8 mouse cellular contexts compared by ENCODE assay signal in genomic region chr19:47579225-47579787, GRCm38 (mm10). TPM values are rescaled to one million over a fixed set of nuclear protein-coding genes. Genes with fewer than 3 reads are reported as not detected.
DNase-seq lines count a peak whose midpoint lies in the region; ATAC-seq and TF ChIP-seq lines count a peak whose summit lies in the region.

TSS of gene Slk (plus strand) at chr19:47579678.

- under 1% methylated on average over 71 of the region's 83 CpGs for WGBS in forebrain, embryonic 16.5 days
- WGBS in lung, adult 2 months, result 2% methylated on average over 83 of the region's 83 CpGs
- WGBS in neural tube, embryonic 15.5 days, result 0% methylated on average over 52 of the region's 83 CpGs

- no peaks in the 10 kb centered on the region for H3K9me3 ChIP-seq in MEL (replicated peaks; ENCODE audit: insufficient read depth, low read length)
- no peaks in the 10 kb centered on the region for H3K9me3 ChIP-seq in forebrain, embryonic 16.5 days (ENCODE audit: control insufficient read depth, low read length)
- no peaks in the 10 kb centered on the region for H3K9me3 ChIP-seq in neural tube, embryonic 15.5 days (replicated peaks)

- H3K79me2 ChIP-seq in MEL (ENCODE audit: control insufficient read depth, insufficient read depth, low read length, poor library complexity), result peaks cover 37% of the 10 kb centered on the region

- ATAC-seq in forebrain, embryonic 16.5 days, result peak; percentile 96
- ATAC-seq in neural tube, embryonic 15.5 days (ENCODE audit: low FRiP score), result peak; percentile 93

- no peaks in the 10 kb centered on the region for H3K27me3 ChIP-seq in MEL (ENCODE audit: control insufficient read depth in 1 of 2, insufficient read depth in 2 of 2, low read length in 2 of 2)
- no peaks in the 10 kb centered on the region for H3K27me3 ChIP-seq in forebrain, embryonic 16.5 days (replicated peaks; ENCODE audit: control insufficient read depth, insufficient read depth, low read length)
- no peaks in the 10 kb centered on the region for H3K27me3 ChIP-seq in neural tube, embryonic 15.5 days (replicated peaks)

- TF ChIP-seq RAD21 in MEL (IDR thresholded peaks at IDR 0.05; ENCODE audit: low read depth, low read length), result no peak

- peak within 1 kb of the TSS; percentile 92 for H3K4me2 ChIP-seq in forebrain, embryonic 16.5 days (ENCODE audit: low read length)
- H3K4me2 ChIP-seq in neural tube, embryonic 15.5 days, result peak within 1 kb of the TSS; percentile 86

- TF ChIP-seq POLR2A in MEL (IDR thresholded peaks at IDR 0.05; ENCODE audit: control insufficient read depth in 1 of 2, insufficient read depth in 1 of 2, low read depth in 1 of 2, low read length in 2 of 2, poor library complexity in 1 of 2), result peak; percentile 90 to 98
- peak; percentile 73; the same call in 1 of the 2 replicates for TF ChIP-seq POLR2A in lung, adult 2 months (IDR thresholded peaks at IDR 0.05; ENCODE audit: borderline replicate concordance, extremely low read depth, low read depth, low read length)

- intact Hi-C loops in heart, postnatal 25 days (cut with DNase I), result loop anchor here (1.0 kb wide), 1 partner anchor 42 kb away; the partner anchor contains the start of gene Stn1

- DNase-seq in MEL (ENCODE audit: low read depth, low spot score), result peak; percentile 91
- peak; percentile 78 to 95 for DNase-seq in cerebellum, adult 18-20 months
- peak; percentile 80 for DNase-seq in heart, postnatal 25 days (ENCODE audit: low spot score)
- DNase-seq in layer of hippocampus, adult 2 months (ENCODE audit: low spot score in 2 of 2), result peak; percentile 70 to 82
- peak; percentile 85 for DNase-seq in lung, adult 2 months
- DNase-seq in testis, postnatal 10 days (ENCODE audit: low spot score), result peak; percentile 86

- peak within 1 kb of the TSS; percentile 96 to 99 for H3K4me3 ChIP-seq in MEL (ENCODE audit: control insufficient read depth in 1 of 2, insufficient read depth in 1 of 2, low read depth in 2 of 2, low read length in 2 of 2)
- peak within 1 kb of the TSS; percentile 86 for H3K4me3 ChIP-seq in forebrain, embryonic 16.5 days (replicated peaks; ENCODE audit: low read length)
- peak within 1 kb of the TSS; percentile 77 for H3K4me3 ChIP-seq in layer of hippocampus, adult 2 months
- H3K4me3 ChIP-seq in lung, adult 2 months (replicated peaks; ENCODE audit: extremely low read depth, low read depth, low read length), result peak within 1 kb of the TSS; percentile 100
- H3K4me3 ChIP-seq in neural tube, embryonic 15.5 days (replicated peaks), result peak within 1 kb of the TSS; percentile 79

- peaks cover 7 to 12% of the 10 kb centered on the region in 2 experiments for H3K4me1 ChIP-seq in MEL (ENCODE audit: control insufficient read depth in 1 of 2, insufficient read depth in 2 of 2, low read length in 2 of 2)
- peaks cover 18% of the 10 kb centered on the region for H3K4me1 ChIP-seq in forebrain, embryonic 16.5 days (replicated peaks; ENCODE audit: control insufficient read depth, insufficient read depth, low read length)
- H3K4me1 ChIP-seq in lung, adult 2 months (ENCODE audit: control insufficient read depth, insufficient read depth, low read length), result peaks cover 8% of the 10 kb centered on the region
- H3K4me1 ChIP-seq in neural tube, embryonic 15.5 days, result peaks cover 25% of the 10 kb centered on the region

- TF ChIP-seq EP300 in MEL (IDR thresholded peaks at IDR 0.05; ENCODE audit: low read depth in 1 of 2, low read length in 2 of 2), result no peak

- H3K27ac ChIP-seq in MEL (ENCODE audit: control insufficient read depth, low read depth, low read length), result peak within 1 kb of the TSS; percentile 80
- peak within 1 kb of the TSS; percentile 88 for H3K27ac ChIP-seq in forebrain, embryonic 16.5 days (ENCODE audit: low read length)
- H3K27ac ChIP-seq in layer of hippocampus, adult 2 months, result peak within 1 kb of the TSS; percentile 95
- H3K27ac ChIP-seq in neural tube, embryonic 15.5 days (replicated peaks), result peak within 1 kb of the TSS; percentile 94

- peak within 1 kb of the TSS; percentile 92 for H3K9ac ChIP-seq in MEL (ENCODE audit: control insufficient read depth, low read depth, low read length, poor library complexity, severe bottlenecking)
- peak within 1 kb of the TSS; percentile 91 for H3K9ac ChIP-seq in forebrain, embryonic 16.5 days (replicated peaks; ENCODE audit: low read depth, low read length)
- peak within 1 kb of the TSS; percentile 82 for H3K9ac ChIP-seq in neural tube, embryonic 15.5 days (replicated peaks)

- peaks cover 0 to 21% of the 10 kb centered on the region in 2 experiments; a peak in 3 of 4 replicates for H3K36me3 ChIP-seq in MEL (ENCODE audit: control insufficient read depth in 1 of 2, insufficient read depth in 2 of 2, low read length in 2 of 2)
- H3K36me3 ChIP-seq in forebrain, embryonic 16.5 days (ENCODE audit: control insufficient read depth, insufficient read depth), result no peaks in the 10 kb centered on the region
- H3K36me3 ChIP-seq in neural tube, embryonic 15.5 days, result no peaks in the 10 kb centered on the region

- no peak for TF ChIP-seq CTCF in MEL (IDR thresholded peaks at IDR 0.05 in 2 of 3, conservative IDR thresholded peaks at IDR 0.05 in 1 of 3; ENCODE audit: control insufficient read depth in 1 of 3, insufficient read depth in 1 of 3, low read depth in 2 of 3, low read length in 3 of 3, poor library complexity in 1 of 3, severe bottlenecking in 1 of 3)
- TF ChIP-seq CTCF in layer of hippocampus, adult 2 months (conservative IDR thresholded peaks at IDR 0.05), result peak; percentile 23; the same call in 1 of the 2 replicates
- TF ChIP-seq CTCF in lung, adult 2 months (IDR thresholded peaks at IDR 0.05; ENCODE audit: insufficient read depth, low read length), result no peak

TF ChIP-seq in MEL, 35 proteins besides CTCF, POLR2A, EP300 and RAD21 (continues in another document):
- TF ChIP-seq CHD2 (IDR thresholded peaks at IDR 0.05; ENCODE audit: low read length) (no peak), POLR2AphosphoS2 (IDR thresholded peaks at IDR 0.05; ENCODE audit: low read length) (peak; percentile 45; the same call in 1 of the 2 replicates), USF2 (IDR thresholded peaks at IDR 0.05; ENCODE audit: borderline replicate concordance in 1 of 2, insufficient read depth in 1 of 2, low read depth in 1 of 2, low read length in 2 of 2) (no peak), CHD1 (IDR thresholded peaks at IDR 0.05; ENCODE audit: low read depth, low read length) (no peak), E2F4 (IDR thresholded peaks at IDR 0.05; ENCODE audit: borderline replicate concordance, low read depth, low read length) (peak; percentile 86; the same call in 1 of the 2 replicates), POLR2AphosphoS5 (IDR thresholded peaks at IDR 0.05; ENCODE audit: borderline replicate concordance, low read depth, low read length) (no peak), NRF1 (IDR thresholded peaks at IDR 0.05; ENCODE audit: insufficient read depth, low read depth, low read length, poor library complexity, severe bottlenecking) (peak; percentile 82), MXI1 (IDR thresholded peaks at IDR 0.05; ENCODE audit: low read depth, low read length) (peak; percentile 78), MYC (IDR thresholded peaks at IDR 0.05; ENCODE audit: low read depth, low read length) (peak; percentile 18; the same call in 1 of the 2 replicates), ZKSCAN1 (IDR thresholded peaks at IDR 0.05; ENCODE audit: low read depth, low read length) (no peak), TAL1 (IDR thresholded peaks at IDR 0.05; ENCODE audit: low read length) (no peak), NELFE (IDR thresholded peaks at IDR 0.05; ENCODE audit: low read depth, low read length) (peak; percentile 65), ZNF384 (IDR thresholded peaks at IDR 0.05; ENCODE audit: low read depth, low read length) (no peak), JUND (IDR thresholded peaks at IDR 0.05; ENCODE audit: low read depth, low read length) (no peak), ZMIZ1 (IDR thresholded peaks at IDR 0.05; ENCODE audit: low read depth, low read length) (peak; percentile 57), MEF2A (IDR thresholded peaks at IDR 0.05; ENCODE audit: extremely low read depth, insufficient replicate concordance, low read depth, low read length, poor library complexity, severe bottlenecking) (0 out of 2 replicates have a peak, but pooled peaks have one; percentile 19), GABPA (IDR thresholded peaks at IDR 0.05; ENCODE audit: low read depth, low read length) (no peak), USF1 (IDR thresholded peaks at IDR 0.05; ENCODE audit: low read depth, low read length) (no peak), MAZ (IDR thresholded peaks at IDR 0.05; ENCODE audit: low read depth, low read length) (0 out of 2 replicates have a peak, but pooled peaks have one; percentile 11), SMC3 (IDR thresholded peaks at IDR 0.05; ENCODE audit: low read depth, low read length) (no peak), KAT2A (conservative IDR thresholded peaks at IDR 0.05; ENCODE audit: low read depth, low read length) (no peak; the same call in 1 of the 2 replicates), ELF1 (IDR thresholded peaks at IDR 0.05; ENCODE audit: low read depth, low read length) (no peak), TCF12 (IDR thresholded peaks at IDR 0.05; ENCODE audit: low read depth, low read length) (0 out of 2 replicates have a peak, but pooled peaks have one; percentile 2), GATA1 (IDR thresholded peaks at IDR 0.05; ENCODE audit: low read depth, low read length) (no peak), ETS1 (IDR thresholded peaks at IDR 0.05; ENCODE audit: low read depth, low read length) (no peak; the same call in 1 of the 2 replicates), BHLHE40 (IDR thresholded peaks at IDR 0.05; ENCODE audit: borderline replicate concordance, low read depth, low read length) (no peak), RCOR1 (IDR thresholded peaks at IDR 0.05; ENCODE audit: low read depth, low read length) (no peak), SIN3A (IDR thresholded peaks at IDR 0.05; ENCODE audit: low read length) (peak; percentile 83; the same call in 1 of the 2 replicates), TBP (IDR thresholded peaks at IDR 0.05; ENCODE audit: low read depth, low read length) (peak; percentile 61), UBTF (IDR thresholded peaks at IDR 0.05; ENCODE audit: borderline replicate concordance, insufficient read depth, low read depth, low read length) (0 out of 2 replicates have a peak, but pooled peaks have one; percentile 67)

RNA-seq across cellular contexts. Expression of gene Slk, which starts in this region (rescaled TPM):
- 58.2 and 65.0 TPM in 2 replicates for total RNA-seq in MEL (2012; rRNA removed)
- 100 to 1,000 TPM in 1 of 2 experiments, 10 to 100 TPM in 1; 88.2 to 103 TPM for polyA plus RNA-seq in MEL (2012; ENCODE audit: insufficient read depth in 1 of 2, insufficient read length in 2 of 2, low read depth in 1 of 2, low replicate concordance in 2 of 2, missing spikeins in 1 of 2)
- 7.5 and 7.8 TPM in 2 replicates for polyA plus RNA-seq in forebrain, embryonic 16.5 days (2015; fragmentation: Nextera tagmentation; extraction: Ambion mirVana)
- total RNA-seq in heart, postnatal 25 days (2021), result 10 to 100 TPM; 84.7 to 94.1 TPM
- total RNA-seq in layer of hippocampus, adult 2 months (2021), result 10 to 100 TPM; 63.7 to 69.4 TPM
- 11.0 and 18.3 TPM in 2 replicates for polyA plus RNA-seq in lung, adult 2 months (2012; rRNA removed)
- 5.5 and 7.3 TPM in 2 replicates for polyA plus RNA-seq in neural tube, embryonic 15.5 days (2015; fragmentation: Nextera tagmentation; extraction: Ambion mirVana)

Comparison
In these comparisons a context has a peak if more than half of its experiments do, and no peak if none do; other contexts are left out.
1. Peak in every context shown above with its lines: DNase-seq, ATAC-seq, H3K4me3 ChIP-seq and H3K27ac ChIP-seq.